Mouse (Mus musculus) urinary bladder, postnatal 0 days (tissue): Measurements from ENCODE around the gene Serpina3b. TPM values are rescaled to one million over a fixed set of nuclear protein-coding genes. Genes with fewer than 3 reads are reported as not detected.

Source experiments
- polyA plus RNA-seq: library from polyadenylated mRNA; unstranded; fragments of >200 nt; fragmentation: Nextera tagmentation; extraction: Ambion mirVana; gene quantifications from 2 replicates; pipeline ENCODE4 v1.2.1, GENCODE M21; 2015

Gene Serpina3b
- polyA plus RNA-seq: not detected in 2 replicates

GRCm38 (mm10) chr12:104127696-104128095 lies at the start of gene Serpina3b:
TSS of gene Serpina3b (plus strand) at chr12:104127996.

GRCm38 (mm10) chr12:104100768-104101167 lies 27.0 kb upstream of the Serpina3b start, which contains the start of gene Serpina5:
TSS of gene Serpina5 (plus strand) at chr12:104101113.

GRCm38 (mm10) chr12:104112333-104112732 lies 15.5 kb upstream of the Serpina3b start, which contains the start of gene Serpina3a:
TSS of gene Serpina3a (plus strand) at chr12:104112724.

GRCm38 (mm10) chr12:104153656-104154055 lies 25.9 kb downstream of the Serpina3b start, which contains the start of gene Serpina3c:
TSS of gene Serpina3c (minus strand) at chr12:104153870.

Other genes starting within 250 kb of the Serpina3b start
- 0.42 and 1.4 TPM in 2 replicates for gene Serpina1c, start 223.1 kb upstream of the Serpina3b start, polyA plus RNA-seq
- gene Serpina1e, start 169.0 kb upstream of the Serpina3b start, polyA plus RNA-seq: 1.2 and 5.1 TPM in 2 replicates
- gene Serpina11, start 138.0 kb upstream of the Serpina3b start, polyA plus RNA-seq: 0.13 and 0.23 TPM in 2 replicates
- gene Serpina9, start 114.2 kb upstream of the Serpina3b start, polyA plus RNA-seq: 0.04 TPM in 1 of 2 replicates, not detected in the other
- gene Serpina12, start 83.6 kb upstream of the Serpina3b start, polyA plus RNA-seq: not detected in 2 replicates
- not detected in 2 replicates for gene Serpina5, start 26.9 kb upstream of the Serpina3b start, polyA plus RNA-seq
- not detected in 2 replicates for gene Serpina3a, start 15.3 kb upstream of the Serpina3b start, polyA plus RNA-seq
- 1.2 and 1.8 TPM in 2 replicates for gene Serpina3c, start 25.9 kb downstream of the Serpina3b start, polyA plus RNA-seq
- 0.08 and 0.18 TPM in 2 replicates for gene Serpina3f, start 86.5 kb downstream of the Serpina3b start, polyA plus RNA-seq
- 27.3 and 28.6 TPM in 2 replicates for gene Serpina3g, start 108.2 kb downstream of the Serpina3b start, polyA plus RNA-seq
- gene Serpina3i, start 135.1 kb downstream of the Serpina3b start, polyA plus RNA-seq: 0.23 and 0.39 TPM in 2 replicates
- gene Serpina3j, start 186.6 kb downstream of the Serpina3b start, polyA plus RNA-seq: 0.06 TPM in 1 of 2 replicates, not detected in the other
- gene Serpina3k, start 210.5 kb downstream of the Serpina3b start, polyA plus RNA-seq: 0.13 and 0.39 TPM in 2 replicates
- 0.94 and 2.6 TPM in 2 replicates for gene Serpina3m, start 210.5 kb downstream of the Serpina3b start, polyA plus RNA-seq